Mouse (Mus musculus) forebrain, embryonic 13.5 days (tissue): ENCODE data around the gene Creb5. TPM values are rescaled to one million over a fixed set of nuclear protein-coding genes. Genes with fewer than 3 reads are reported as not detected.
A peak's percentile ranks its signal among the peaks of the same experiment; 100 is the strongest.

Experiments
- ATAC-seq: fragments of 200-750 bp; cut with Nextera tagmentation; 2 replicates; pipeline ENCODE4 v1.8.0; 2017
- H3K27ac ChIP-seq: fragments of 300-500 bp; sonication (generic); 2 replicates; pipeline ENCODE4 v1.5.1; 2015; ENCODE audit warnings: inconsistent platforms, mild to moderate bottlenecking, moderate library complexity
- H3K27me3 ChIP-seq: fragments of 300-500 bp; sonication (generic); 2 replicates; pipeline ENCODE4 v1.6.1; 2015; ENCODE audit warnings: mild to moderate bottlenecking, inconsistent platforms
- H3K36me3 ChIP-seq: fragments of 300-500 bp; sonication (generic); 2 replicates; pipeline ENCODE4 v1.6.1; 2015; ENCODE audit warnings: mild to moderate bottlenecking, inconsistent platforms; ENCODE audit not compliant: poor library complexity, severe bottlenecking
- H3K4me1 ChIP-seq: fragments of 300-500 bp; sonication (generic); 2 replicates; pipeline ENCODE4 v1.6.1; 2015; ENCODE audit warnings: inconsistent platforms
- H3K4me2 ChIP-seq: fragments of 300-500 bp; sonication (generic); 2 replicates; pipeline ENCODE4 v1.6.1; 2015; ENCODE audit warnings: inconsistent platforms, mild to moderate bottlenecking, moderate library complexity
- H3K4me3 ChIP-seq: fragments of 300-500 bp; sonication (generic); 2 replicates; pipeline ENCODE4 v1.5.1; 2015; ENCODE audit warnings: mild to moderate bottlenecking, inconsistent platforms
- H3K9ac ChIP-seq: fragments of 300-500 bp; sonication (generic); 2 replicates; pipeline ENCODE4 v1.6.1; 2015; ENCODE audit warnings: mild to moderate bottlenecking, inconsistent platforms
- H3K9me3 ChIP-seq: fragments of 300-500 bp; sonication (generic); replicated peaks from 2 replicates; pipeline ENCODE4 v1.6.1; 2016; ENCODE audit warnings: inconsistent platforms
- WGBS: fragments of 180-500 bp; shearing (Covaris S2); methylation state at CpG from one replicate; pipeline ENCODE4 v1.1.7; 2015; 5-methylcytosine and 5-hydroxymethylcytosine counted together
- polyA plus RNA-seq: library from polyadenylated mRNA; unstranded; fragments of >200 nt; fragmentation: Nextera tagmentation; extraction: Ambion mirVana; gene quantifications from 2 replicates; pipeline ENCODE4 v1.2.1, GENCODE M21; 2015

The Creb5 gene
- polyA plus RNA-seq, 1 experiment from 2014 or later = 31.7 TPM

GRCm38 (mm10) chr6:53572456-53572855, 285.4 kb downstream of the Creb5 start:
- H3K27ac ChIP-seq = peak overlapping the region; percentile 87
- no peaks in the 10 kb centered on the region for H3K27me3 ChIP-seq
- H3K9ac ChIP-seq = no peak overlapping the region
- peak overlapping the region; percentile 65; the same call in 1 of the 2 replicates for H3K4me2 ChIP-seq
- ATAC-seq = no peak
- 58% methylated on average over 4 of the region's 4 CpGs for WGBS
- H3K4me3 ChIP-seq = no peak overlapping the region
- H3K4me1 ChIP-seq = peaks cover 61% of the 10 kb centered on the region
- H3K9me3 ChIP-seq = no peaks in the 10 kb centered on the region
- no peaks in the 10 kb centered on the region for H3K36me3 ChIP-seq

- Histone ChIP-seq H3K4me2 (peak overlapping the region; percentile 65), H3K36me3 (no peaks in the 10 kb centered on the region), H3K4me1 (peaks cover 61% of the 10 kb centered on the region), H3K27ac (peak overlapping the region; percentile 87), H3K9me3 (no peaks in the 10 kb centered on the region), H3K27me3 (no peaks in the 10 kb centered on the region), H3K9ac (peak overlapping the region; percentile 65), H3K4me3 (peak overlapping the region; percentile 37)
- ATAC-seq = peak; percentile 96
- WGBS = 2% methylated on average over 15 of the region's 16 CpGs
Measured at GRCm38 (mm10) chr6:53572979-53573710, 286.1 kb downstream of the Creb5 start.

- no peaks in the 10 kb centered on the region for H3K27me3 ChIP-seq
- ATAC-seq = peak; percentile 17; the same call in 1 of the 2 replicates
- H3K4me1 ChIP-seq = peaks cover 60% of the 10 kb centered on the region
- H3K4me2 ChIP-seq = peak overlapping the region; percentile 65
- H3K36me3 ChIP-seq = no peaks in the 10 kb centered on the region
- peak overlapping the region; percentile 65; the same call in 1 of the 2 replicates for H3K9ac ChIP-seq
- no peaks in the 10 kb centered on the region for H3K9me3 ChIP-seq
- H3K27ac ChIP-seq = peak overlapping the region; percentile 87
- peak overlapping the region; percentile 37 for H3K4me3 ChIP-seq
- 0% methylated on average over 6 of the region's 6 CpGs for WGBS
Measured at GRCm38 (mm10) chr6:53573711-53574065, 286.6 kb downstream of the Creb5 start.

GRCm38 (mm10) chr6:53574097-53574496, 287.0 kb downstream of the Creb5 start:
- ATAC-seq = no peak
- WGBS = 18% methylated on average over 12 of the region's 12 CpGs
- Histone ChIP-seq H3K4me3 (peak overlapping the region; percentile 37), H3K9me3 (no peaks in the 10 kb centered on the region), H3K4me2 (peak overlapping the region; percentile 65), H3K4me1 (peaks cover 55% of the 10 kb centered on the region), H3K27ac (peak overlapping the region; percentile 87), H3K36me3 (no peaks in the 10 kb centered on the region), H3K27me3 (no peaks in the 10 kb centered on the region), H3K9ac (peak overlapping the region; percentile 65)

- Histone ChIP-seq H3K27me3 (no peaks in the 10 kb centered on the region), H3K4me1 (peaks cover 51% of the 10 kb centered on the region), H3K9me3 (no peaks in the 10 kb centered on the region), H3K9ac (peak overlapping the region; percentile 65; the same call in 1 of the 2 replicates), H3K36me3 (no peaks in the 10 kb centered on the region), H3K4me3 (peak overlapping the region; percentile 37; the same call in 1 of the 2 replicates), H3K27ac (no peak overlapping the region), H3K4me2 (peak overlapping the region; percentile 65)
- 48% methylated on average over 4 of the region's 4 CpGs for WGBS
- ATAC-seq = no peak
Measured at GRCm38 (mm10) chr6:53575191-53575590, 288.1 kb downstream of the Creb5 start.

GRCm38 (mm10) chr6:53575836-53576235, 288.8 kb downstream of the Creb5 start:
- ATAC-seq = no peak
- no peaks in the 10 kb centered on the region for H3K36me3 ChIP-seq
- no peaks in the 10 kb centered on the region for H3K27me3 ChIP-seq
- H3K4me2 ChIP-seq = no peak overlapping the region
- WGBS = 97% methylated on average over 3 of the region's 3 CpGs
- H3K9ac ChIP-seq = no peak overlapping the region
- H3K27ac ChIP-seq = no peak overlapping the region
- peaks cover 51% of the 10 kb centered on the region for H3K4me1 ChIP-seq
- no peak overlapping the region for H3K4me3 ChIP-seq
- H3K9me3 ChIP-seq = no peaks in the 10 kb centered on the region

- Histone ChIP-seq H3K9ac (no peak overlapping the region), H3K27me3 (no peaks in the 10 kb centered on the region), H3K9me3 (no peaks in the 10 kb centered on the region), H3K4me2 (no peak overlapping the region), H3K27ac (no peak overlapping the region), H3K4me1 (peaks cover 54% of the 10 kb centered on the region), H3K4me3 (no peak overlapping the region), H3K36me3 (no peaks in the 10 kb centered on the region)
- no peak for ATAC-seq
- 91% methylated on average over 6 of the region's 6 CpGs for WGBS
Measured at GRCm38 (mm10) chr6:53576841-53577240, 289.8 kb downstream of the Creb5 start.

GRCm38 (mm10) chr6:53577776-53578175, 290.7 kb downstream of the Creb5 start:
- WGBS = 82% methylated on average over 3 of the region's 3 CpGs
- Histone ChIP-seq H3K27me3 (no peaks in the 10 kb centered on the region), H3K36me3 (no peaks in the 10 kb centered on the region)

GRCm38 (mm10) chr6:53580346-53580745, 293.3 kb downstream of the Creb5 start:
- WGBS = 81% methylated on average over 7 of the region's 7 CpGs
- ATAC-seq = no peak
- H3K4me2 ChIP-seq = no peak overlapping the region

More at GRCm38 (mm10) chr6:53577776-53578175, 290.7 kb downstream of the Creb5 start:
- H3K27ac ChIP-seq = no peak overlapping the region
- H3K4me2 ChIP-seq = no peak overlapping the region
- peaks cover 54% of the 10 kb centered on the region for H3K4me1 ChIP-seq
- no peak overlapping the region for H3K9ac ChIP-seq
- no peaks in the 10 kb centered on the region for H3K9me3 ChIP-seq
- no peak for ATAC-seq
- no peak overlapping the region for H3K4me3 ChIP-seq

GRCm38 (mm10) chr6:53583234-53583875, 296.3 kb downstream of the Creb5 start:
- Histone ChIP-seq H3K4me2 (peak overlapping the region; percentile 48), H3K4me1 (peaks cover 52% of the 10 kb centered on the region), H3K27me3 (no peaks in the 10 kb centered on the region), H3K9ac (peak overlapping the region; percentile 40; the same call in 1 of the 2 replicates), H3K4me3 (0 out of 2 replicates have a peak overlapping the region, but pooled peaks have one; percentile 17), H3K27ac (peak overlapping the region; percentile 72), H3K36me3 (no peaks in the 10 kb centered on the region), H3K9me3 (no peaks in the 10 kb centered on the region)
- ATAC-seq = peak; percentile 72
- 23% methylated on average over 19 of the region's 19 CpGs for WGBS

More at GRCm38 (mm10) chr6:53580346-53580745, 293.3 kb downstream of the Creb5 start:
- H3K9me3 ChIP-seq = no peaks in the 10 kb centered on the region
- H3K9ac ChIP-seq = no peak overlapping the region
- peaks cover 56% of the 10 kb centered on the region for H3K4me1 ChIP-seq
- H3K27me3 ChIP-seq = no peaks in the 10 kb centered on the region
- H3K36me3 ChIP-seq = no peaks in the 10 kb centered on the region
- H3K27ac ChIP-seq = 0 out of 2 replicates have a peak overlapping the region, but pooled peaks have one; percentile 10
- no peak overlapping the region for H3K4me3 ChIP-seq

- Histone ChIP-seq H3K9me3 (no peaks in the 10 kb centered on the region), H3K4me2 (no peak overlapping the region), H3K4me3 (no peak overlapping the region), H3K36me3 (no peaks in the 10 kb centered on the region), H3K4me1 (peaks cover 48% of the 10 kb centered on the region), H3K27ac (no peak overlapping the region), H3K27me3 (no peaks in the 10 kb centered on the region), H3K9ac (no peak overlapping the region)
- 60% methylated on average over 10 of the region's 10 CpGs for WGBS
- no peak for ATAC-seq
Measured at GRCm38 (mm10) chr6:53584718-53585405, 297.8 kb downstream of the Creb5 start.

GRCm38 (mm10) chr6:53589746-53590145, 302.7 kb downstream of the Creb5 start:
- no peak overlapping the region for H3K9ac ChIP-seq
- no peaks in the 10 kb centered on the region for H3K27me3 ChIP-seq
- peaks cover 30% of the 10 kb centered on the region for H3K4me1 ChIP-seq
- H3K36me3 ChIP-seq = no peaks in the 10 kb centered on the region
- no peak overlapping the region for H3K4me2 ChIP-seq
- ATAC-seq = no peak
- whole genome bisulfite sequencing = 92% methylated on average over 6 of the region's 6 CpGs
- no peaks in the 10 kb centered on the region for H3K9me3 ChIP-seq
- H3K4me3 ChIP-seq = no peak overlapping the region
- H3K27ac ChIP-seq = no peak overlapping the region
